Mouse (Mus musculus) myocyte (in vitro differentiated cells): ENCODE data around the gene Tmem255b. TPM values are rescaled to one million over a fixed set of nuclear protein-coding genes. Genes with fewer than 3 reads are reported as not detected.

Source experiments
- H3K27me3 ChIP-seq: one replicate; pipeline ENCODE4 v1.6.1; 2011; ENCODE audit not compliant: control insufficient read depth, insufficient read depth, insufficient read length
- H3K36me3 ChIP-seq: one replicate; pipeline ENCODE4 v1.6.1; 2011; ENCODE audit not compliant: control insufficient read depth, insufficient read depth
- H3K4me2 ChIP-seq: one replicate; pipeline ENCODE4 v1.6.1; 2011; ENCODE audit warnings: low read depth, control low read depth
- H3K4me3 ChIP-seq: one replicate; pipeline ENCODE4 v1.5.1; 2011; ENCODE audit warnings: mild to moderate bottlenecking, control low read depth, moderate library complexity
- H3K79me2 ChIP-seq: one replicate; pipeline ENCODE4 v1.6.1; 2011; ENCODE audit not compliant: control insufficient read depth, insufficient read depth
- H3ac ChIP-seq: one replicate; pipeline ENCODE4 v1.6.1; 2011; ENCODE audit not compliant: control insufficient read depth, insufficient read length
- CEBPB ChIP-seq: IDR thresholded peaks from 2 replicates; pipeline ENCODE4 v1.6.1; 2011; ENCODE audit warnings: mild to moderate bottlenecking, moderate library complexity; ENCODE audit not compliant: poor library complexity, insufficient read depth, severe bottlenecking
- E2F4 ChIP-seq: IDR thresholded peaks from one replicate; pipeline ENCODE4 v1.6.1; 2011; ENCODE audit warnings: mild to moderate bottlenecking, control low read depth, moderate library complexity; ENCODE audit not compliant: insufficient read depth
- MAX ChIP-seq: IDR thresholded peaks from one replicate; pipeline ENCODE4 v1.6.1; 2011; ENCODE audit warnings: low read depth, mild to moderate bottlenecking, control low read depth
- MYOD1 ChIP-seq, 3 experiments: IDR thresholded peaks; one replicate each; pipeline ENCODE4 v1.6.1; 2011; ENCODE audit warnings: control low read depth in 2 of 3, low read depth in 2 of 3, mild to moderate bottlenecking in 2 of 3, moderate library complexity in 1 of 3; ENCODE audit not compliant: insufficient read length in 2 of 3, control insufficient read depth in 1 of 3
- MYOG ChIP-seq, 3 experiments: IDR thresholded peaks; one replicate each; pipeline ENCODE4 v1.6.1; 2011; ENCODE audit warnings: control low read depth in 2 of 3, low read depth in 2 of 3, mild to moderate bottlenecking in 2 of 3; ENCODE audit not compliant: insufficient read length in 2 of 3, control insufficient read depth in 1 of 3, insufficient read depth in 1 of 3
- POLR2A ChIP-seq: IDR thresholded peaks from one replicate; pipeline ENCODE4 v1.6.1; 2011; ENCODE audit warnings: low read depth, mild to moderate bottlenecking, control low read depth, moderate library complexity; ENCODE audit not compliant: insufficient read length
- POLR2AphosphoS2 ChIP-seq: IDR thresholded peaks from one replicate; pipeline ENCODE4 v1.6.1; 2011; ENCODE audit warnings: low read depth, control low read depth; ENCODE audit not compliant: insufficient read length
- REST ChIP-seq: IDR thresholded peaks from one replicate; pipeline ENCODE4 v1.6.1; 2011; ENCODE audit warnings: mild to moderate bottlenecking, control low read depth, moderate library complexity; ENCODE audit not compliant: insufficient read depth, insufficient read length
- SRF ChIP-seq: IDR thresholded peaks from one replicate; pipeline ENCODE4 v1.6.1; 2011; ENCODE audit warnings: low read depth; ENCODE audit not compliant: control insufficient read depth, insufficient read length
- TCF12 ChIP-seq: IDR thresholded peaks from one replicate; pipeline ENCODE4 v1.6.1; 2011; ENCODE audit warnings: mild to moderate bottlenecking, control low read depth; ENCODE audit not compliant: poor library complexity, insufficient read depth, severe bottlenecking
- TCF3 ChIP-seq: IDR thresholded peaks from one replicate; pipeline ENCODE4 v1.6.1; 2011; ENCODE audit warnings: low read depth, control low read depth; ENCODE audit not compliant: insufficient read length
- USF1 ChIP-seq: IDR thresholded peaks from one replicate; pipeline ENCODE4 v1.6.1; 2011; ENCODE audit warnings: low read depth, mild to moderate bottlenecking, control low read depth, moderate library complexity
- polyA plus RNA-seq: library from polyadenylated mRNA; unstranded; fragments of >200 nt; fragmentation: generic; extraction: Trizol; gene quantifications from one replicate; pipeline ENCODE4 v1.2.1, GENCODE M21; 2012; ENCODE audit warnings: missing spikeins

The Tmem255b gene
- polyA plus RNA-seq, 1 experiment = not detected

- Histone ChIP-seq H3K4me2 (no peak overlapping the region), H3ac (no peak overlapping the region), H3K79me2 (no peaks in the 10 kb centered on the region), H3K36me3 (no peaks in the 10 kb centered on the region), H3K4me3 (no peak overlapping the region), H3K27me3 (peaks cover 5% of the 10 kb centered on the region)
- TF ChIP-seq TCF12 = no peak
- no peak for TF ChIP-seq SRF
- no peak for TF ChIP-seq CEBPB
- TF ChIP-seq REST = no peak
- no peak for TF ChIP-seq MYOG (IDR thresholded peaks at IDR 0.05; ENCODE audit: control insufficient read depth in 1 of 3, insufficient read depth in 1 of 3, insufficient read length in 2 of 3, low read depth in 2 of 3)
- TF ChIP-seq TCF3 = no peak
- no peak for TF ChIP-seq E2F4
- no peak for TF ChIP-seq MYOD1 (IDR thresholded peaks at IDR 0.05; ENCODE audit: control insufficient read depth in 1 of 3, insufficient read length in 2 of 3, low read depth in 2 of 3)
- no peak for TF ChIP-seq POLR2AphosphoS2
- no peak for TF ChIP-seq USF1
- TF ChIP-seq POLR2A = no peak
- TF ChIP-seq MAX = no peak
Observed at GRCm38 (mm10) chr8:13451747-13452277, 16.8 kb downstream of the Tmem255b start.

GRCm38 (mm10) chr8:13454341-13455113, 19.5 kb downstream of the Tmem255b start:
- Histone ChIP-seq H3K4me3 (no peak overlapping the region), H3ac (no peak overlapping the region), H3K27me3 (peaks cover 15% of the 10 kb centered on the region), H3K4me2 (no peak overlapping the region), H3K36me3 (no peaks in the 10 kb centered on the region), H3K79me2 (no peaks in the 10 kb centered on the region)
- TF ChIP-seq POLR2AphosphoS2 (no peak), USF1 (no peak), MAX (no peak), SRF (no peak), E2F4 (no peak), MYOG (IDR thresholded peaks at IDR 0.05; ENCODE audit: control insufficient read depth in 1 of 3, insufficient read depth in 1 of 3, insufficient read length in 2 of 3, low read depth in 2 of 3) (no peak), MYOD1 (IDR thresholded peaks at IDR 0.05; ENCODE audit: control insufficient read depth in 1 of 3, insufficient read length in 2 of 3, low read depth in 2 of 3) (no peak), TCF3 (no peak), TCF12 (no peak), REST (no peak), CEBPB (no peak), POLR2A (no peak)

- H3K79me2 ChIP-seq = no peaks in the 10 kb centered on the region
- H3K4me3 ChIP-seq = no peak overlapping the region
- H3K4me2 ChIP-seq = no peak overlapping the region
- no peak overlapping the region for H3ac ChIP-seq
- H3K36me3 ChIP-seq = no peaks in the 10 kb centered on the region
- peaks cover 15% of the 10 kb centered on the region for H3K27me3 ChIP-seq
- no peak for TF ChIP-seq REST
- no peak for TF ChIP-seq CEBPB
- TF ChIP-seq TCF12 = no peak
Observed at GRCm38 (mm10) chr8:13455295-13455694, 20.3 kb downstream of the Tmem255b start.

GRCm38 (mm10) chr8:13459431-13459830, 24.4 kb downstream of the Tmem255b start:
- no peaks in the 10 kb centered on the region for H3K36me3 ChIP-seq
- H3K4me2 ChIP-seq = no peak overlapping the region
- no peaks in the 10 kb centered on the region for H3K79me2 ChIP-seq
- no peak overlapping the region for H3K4me3 ChIP-seq
- H3ac ChIP-seq = no peak overlapping the region
- TF ChIP-seq MAX (no peak), CEBPB (no peak), USF1 (no peak), TCF12 (no peak), POLR2A (no peak), E2F4 (no peak), MYOG (IDR thresholded peaks at IDR 0.05; ENCODE audit: control insufficient read depth in 1 of 3, insufficient read depth in 1 of 3, insufficient read length in 2 of 3, low read depth in 2 of 3) (no peak), POLR2AphosphoS2 (no peak), MYOD1 (IDR thresholded peaks at IDR 0.05; ENCODE audit: control insufficient read depth in 1 of 3, insufficient read length in 2 of 3, low read depth in 2 of 3) (no peak), REST (no peak), TCF3 (no peak), SRF (no peak)
- H3K27me3 ChIP-seq = peaks cover 45% of the 10 kb centered on the region
